Mouse (Mus musculus): ENCODE results near the gene Ubald2.
"Not testable (repeated sequence)": the region's sequence is repeated elsewhere in the genome, so short reads cannot be mapped to it uniquely, and the experiment has no call there.

Ubald2 gene

GRCm38 (mm10) chr11:116416196-116416943 lies 17.5 kb upstream of the Ubald2 start:
- DNase-seq (ENCODE audit: low read depth, low spot score): no peak

GRCm38 (mm10) chr11:116417054-116417453 lies 16.8 kb upstream of the Ubald2 start:
- no peak for DNase-seq (ENCODE audit: low read depth, low spot score)

DNA sequence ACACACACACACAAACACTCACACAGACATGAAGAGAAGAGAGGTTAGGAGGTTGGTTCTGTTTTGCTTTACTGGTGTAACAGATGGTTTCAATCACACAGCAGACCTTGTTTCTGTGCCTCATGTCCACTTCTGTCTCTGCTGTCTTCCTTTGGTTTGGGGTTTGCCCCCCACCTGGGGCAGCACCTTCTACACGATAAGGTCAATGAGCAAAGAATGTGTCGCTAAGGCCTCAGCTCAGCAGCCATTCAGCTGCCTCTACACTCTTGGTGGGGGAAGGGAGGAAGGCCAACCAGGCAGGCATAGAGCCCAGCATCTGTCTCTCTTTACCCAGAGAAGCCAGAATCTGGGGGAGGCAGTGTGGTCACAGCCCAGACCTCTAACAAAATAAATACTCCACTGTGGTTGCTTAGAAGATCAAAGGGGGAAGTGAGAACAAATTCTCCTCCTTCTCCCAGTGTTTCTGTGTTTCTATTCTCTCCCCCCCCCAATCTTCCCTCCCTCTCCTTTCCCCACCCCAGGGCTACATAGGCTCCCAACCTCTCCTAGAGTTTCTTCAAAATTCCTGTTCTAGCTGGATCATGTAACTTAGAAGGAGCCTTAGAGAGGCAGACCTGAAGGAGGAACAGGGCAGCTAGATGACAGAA lies 15.6 kb upstream of the Ubald2 start:
- DNase-seq (ENCODE audit: low read depth, low spot score): no peak

DNA sequence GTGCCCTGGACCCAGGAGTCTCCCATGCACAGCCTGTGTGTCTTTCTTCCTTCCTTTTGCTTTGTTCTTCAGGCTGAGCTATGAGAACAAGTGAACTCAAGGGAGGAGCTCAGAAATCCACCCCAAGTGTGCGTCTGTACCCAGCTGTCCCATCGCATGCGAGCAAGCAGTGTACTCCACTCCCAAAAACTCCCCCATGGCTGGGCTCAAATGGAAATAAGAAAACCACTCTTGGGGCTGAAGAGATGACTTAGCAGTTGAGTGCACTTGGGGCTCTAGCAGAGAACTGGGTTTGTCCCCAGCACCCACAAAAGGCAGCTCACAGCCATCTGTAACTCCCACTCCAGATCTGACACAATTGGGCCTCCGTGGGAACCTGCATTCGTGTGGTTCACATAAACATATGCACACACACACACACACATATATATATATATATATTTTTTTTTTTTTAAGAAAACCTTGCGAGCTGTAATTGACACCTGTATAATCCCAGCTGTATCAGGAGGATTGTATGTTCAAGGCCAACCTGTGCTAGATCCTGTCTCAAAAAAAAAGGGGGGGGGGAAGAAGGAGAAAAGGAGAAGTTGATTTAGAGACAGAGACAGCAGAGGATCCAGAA lies 14.9 kb upstream of the Ubald2 start:
- DNase-seq (ENCODE audit: low read depth, low spot score): no peak

GRCm38 (mm10) chr11:116421102-116421501 lies 12.8 kb upstream of the Ubald2 start:
- no peak for DNase-seq (ENCODE audit: low read depth, low spot score)

DNA sequence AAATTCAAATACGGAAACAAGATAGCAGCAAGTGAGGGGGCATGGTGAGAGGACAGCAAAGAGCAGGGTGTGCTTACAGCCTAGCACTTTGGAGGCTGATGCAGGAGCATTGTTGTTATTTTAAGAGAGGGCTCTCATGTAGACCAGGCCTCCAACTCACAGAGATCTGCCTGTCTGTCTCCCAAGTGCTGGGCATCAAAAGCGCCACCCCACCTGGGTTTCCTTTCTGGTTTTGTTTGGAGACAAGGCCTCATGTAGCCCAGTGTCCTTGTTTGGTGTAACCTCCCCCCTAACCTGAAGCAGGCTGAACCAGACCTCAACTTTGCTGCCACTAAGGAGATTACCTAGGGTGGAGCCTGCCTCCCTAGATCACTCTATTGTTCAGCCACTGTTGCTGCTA lies 11.3 kb upstream of the Ubald2 start:
- no peak for DNase-seq (ENCODE audit: low read depth, low spot score)

DNA sequence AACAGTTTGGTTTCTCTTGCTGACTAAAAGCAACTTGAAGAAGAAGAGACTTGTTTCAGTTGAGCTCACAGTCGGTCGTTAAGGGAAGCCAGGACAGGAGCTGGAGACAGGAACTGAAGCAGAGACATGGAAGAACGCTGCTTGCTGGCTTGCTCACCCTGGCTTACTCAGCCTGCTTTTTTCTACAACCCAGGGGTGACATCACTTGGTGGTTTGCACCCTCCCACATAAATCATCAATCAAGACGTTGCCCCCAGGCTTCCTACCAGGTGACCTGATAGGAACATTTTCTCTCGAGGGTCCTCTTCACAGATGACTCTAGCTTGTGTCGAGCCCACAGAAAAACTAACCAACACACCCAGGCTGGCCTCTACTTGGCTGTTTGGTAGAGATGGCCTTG lies 10.7 kb upstream of the Ubald2 start:
- DNase-seq (ENCODE audit: low read depth, low spot score): no peak

DNA sequence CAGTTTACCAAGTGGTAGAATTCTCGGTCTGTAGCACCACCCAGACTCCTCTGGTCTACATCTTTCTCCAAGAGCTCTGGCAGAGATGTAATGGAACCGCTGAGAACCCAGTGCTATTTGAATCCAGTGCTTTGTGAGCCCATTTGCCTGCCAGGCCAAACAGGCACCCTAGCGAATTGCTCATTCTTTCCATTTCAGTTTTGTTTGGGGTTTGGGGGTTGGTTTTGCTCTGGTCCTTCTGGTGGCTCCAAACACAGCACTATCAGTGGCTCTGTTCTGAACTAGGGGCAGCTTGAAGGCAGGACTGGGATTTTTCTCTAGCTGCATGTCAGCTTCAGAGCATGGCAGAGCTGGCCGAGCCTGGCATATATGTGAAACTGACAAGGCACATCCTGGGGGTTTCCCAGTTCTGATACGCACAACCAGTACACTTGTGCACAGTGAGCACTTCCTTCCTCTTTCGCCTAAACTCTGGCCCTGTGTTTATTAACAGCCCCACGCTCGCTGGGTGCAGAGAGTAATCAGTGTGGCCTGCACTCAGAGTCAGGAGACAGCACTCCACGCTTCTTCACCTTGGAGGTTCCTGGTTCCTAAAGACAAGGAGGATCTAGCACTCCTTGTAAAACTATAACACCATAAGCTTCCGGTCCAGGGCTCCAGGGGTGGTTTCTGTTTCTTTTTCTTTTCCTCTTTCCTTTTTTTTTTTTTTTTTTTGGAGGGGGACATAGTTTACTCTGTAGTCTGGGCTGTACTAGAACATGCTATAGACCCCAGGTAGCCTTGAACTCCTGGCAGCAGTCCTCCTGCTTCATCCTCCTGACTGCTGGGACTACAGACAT lies 9.9 kb upstream of the Ubald2 start:
- no peak for DNase-seq (ENCODE audit: low read depth, low spot score)

DNA sequence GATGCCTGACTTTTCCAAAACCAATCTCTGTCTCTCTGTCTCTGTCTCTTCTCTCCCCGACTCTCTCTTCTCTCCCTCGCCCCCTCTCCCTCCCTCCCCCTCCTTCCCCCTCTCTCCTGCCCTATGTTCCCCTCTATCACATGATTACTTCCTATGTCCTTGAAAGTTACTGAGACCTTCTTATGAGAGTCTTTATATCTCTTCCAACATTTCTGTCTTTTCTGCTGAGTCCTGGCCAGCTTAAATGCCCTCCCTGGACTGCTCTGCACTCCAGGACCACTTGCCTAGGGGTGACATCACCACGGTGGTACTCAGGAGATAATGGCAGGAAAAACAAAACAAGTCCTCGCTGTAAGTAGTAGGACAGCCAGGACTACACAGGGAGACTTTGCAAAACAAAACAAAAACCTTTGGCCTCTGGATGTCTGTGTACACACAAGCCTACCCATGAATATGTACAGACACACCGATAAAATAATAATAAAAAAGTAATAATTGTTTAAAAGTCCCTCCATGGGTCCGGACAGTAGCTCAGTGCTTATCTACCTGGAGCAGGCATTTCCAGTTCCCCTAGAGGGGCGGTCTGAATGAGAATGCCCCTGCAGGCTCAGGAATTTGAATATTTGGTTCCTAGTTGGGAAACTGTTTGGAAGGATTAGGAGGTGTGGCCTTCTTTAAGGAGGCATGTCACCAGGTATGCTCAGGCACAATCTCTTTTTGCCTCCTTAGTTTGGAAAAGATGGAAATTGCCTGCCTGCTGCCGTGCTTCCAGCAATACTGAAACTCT lies 9.1 kb upstream of the Ubald2 start:
- DNase-seq (ENCODE audit: low read depth, low spot score): no peak

GRCm38 (mm10) chr11:116426328-116426727 lies 7.6 kb upstream of the Ubald2 start:
- not testable (repeated sequence) for DNase-seq (ENCODE audit: low read depth, low spot score)

DNA sequence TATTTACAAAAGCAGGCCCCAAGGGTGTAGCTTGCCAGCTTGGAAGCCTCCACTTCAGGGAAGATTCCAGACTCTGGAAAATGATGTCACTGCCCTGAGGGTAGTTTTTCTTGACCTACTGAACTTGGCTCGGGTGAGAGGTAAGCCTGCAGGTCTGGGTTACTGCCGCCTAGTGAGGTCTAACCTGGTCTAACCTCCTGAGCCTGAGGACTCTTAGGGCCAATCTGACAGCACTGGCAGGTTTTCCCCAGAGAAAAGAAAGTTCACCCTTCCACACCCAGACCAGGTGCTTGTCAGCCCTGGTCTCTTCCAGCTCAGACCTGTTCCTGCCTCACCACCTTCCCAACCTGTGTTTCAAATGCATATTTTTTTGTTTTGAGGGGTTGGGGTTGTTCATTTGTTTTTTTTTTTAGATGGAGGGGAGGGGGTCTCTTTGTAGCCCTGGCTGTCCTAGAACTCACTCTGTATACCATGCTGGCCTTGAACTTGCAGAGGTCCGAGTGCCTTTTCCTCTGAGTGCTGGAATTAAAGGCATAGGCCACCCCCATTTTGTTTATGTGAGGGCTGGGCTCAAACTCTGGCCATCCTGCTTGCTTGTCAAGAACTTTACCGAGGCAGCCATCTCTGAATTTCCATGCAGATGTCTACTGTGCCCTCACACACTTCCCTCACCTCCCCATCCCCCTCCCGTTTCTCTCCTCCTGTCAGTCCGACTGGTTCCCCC lies 6.9 kb upstream of the Ubald2 start:
- no peak for DNase-seq (ENCODE audit: low read depth, low spot score)

DNA sequence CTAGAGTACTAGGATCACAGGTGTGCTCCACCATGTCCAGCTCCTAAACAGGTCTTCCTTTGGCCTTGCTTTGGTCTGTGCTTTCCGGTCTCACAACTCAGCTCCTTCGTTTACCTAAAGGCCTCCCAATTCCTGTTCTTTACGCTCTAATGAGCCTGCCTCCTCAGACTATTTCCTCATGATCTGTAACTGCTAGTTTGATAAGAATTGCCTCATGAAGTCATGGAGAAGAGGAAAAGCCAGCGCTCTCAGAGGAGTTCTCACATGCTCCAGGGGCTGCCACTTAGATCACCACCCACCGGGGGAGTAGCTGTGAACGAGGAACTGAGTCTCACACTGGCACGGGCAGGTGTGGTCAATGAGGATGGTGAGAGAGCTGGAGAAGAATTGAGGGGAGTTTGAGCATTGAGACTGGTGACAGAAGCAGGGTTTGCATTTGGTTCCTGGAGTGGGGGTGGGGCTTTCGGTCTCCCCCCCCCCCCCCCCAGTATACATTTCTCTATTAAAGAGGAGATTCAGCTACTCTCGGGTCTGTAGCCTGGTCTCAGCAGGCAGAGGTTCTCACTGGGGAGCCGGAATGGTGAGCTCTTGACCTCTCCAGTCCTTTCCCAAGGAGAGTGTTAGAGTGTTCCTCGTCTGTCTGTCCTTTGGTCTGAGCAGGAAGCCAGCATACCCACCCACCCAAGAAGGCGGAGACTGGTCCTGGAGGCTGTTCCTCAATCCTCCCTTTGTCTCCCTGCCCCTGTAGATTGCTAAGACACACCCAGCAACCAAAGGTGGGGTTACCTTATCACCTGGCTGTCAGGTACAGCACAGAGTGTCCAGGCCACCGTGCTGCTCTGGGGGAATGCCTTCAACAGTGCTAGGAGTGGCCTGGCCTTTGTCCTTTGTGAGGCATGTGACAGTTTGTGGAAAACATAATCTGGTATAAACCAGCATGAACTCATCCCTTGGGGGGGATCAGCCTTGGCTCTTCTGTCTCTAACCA lies 4.7 kb upstream of the Ubald2 start:
- DNase-seq (ENCODE audit: low read depth, low spot score): no peak

GRCm38 (mm10) chr11:116429862-116430613 lies 3.9 kb upstream of the Ubald2 start:
- DNase-seq (ENCODE audit: low read depth, low spot score): no peak

DNA sequence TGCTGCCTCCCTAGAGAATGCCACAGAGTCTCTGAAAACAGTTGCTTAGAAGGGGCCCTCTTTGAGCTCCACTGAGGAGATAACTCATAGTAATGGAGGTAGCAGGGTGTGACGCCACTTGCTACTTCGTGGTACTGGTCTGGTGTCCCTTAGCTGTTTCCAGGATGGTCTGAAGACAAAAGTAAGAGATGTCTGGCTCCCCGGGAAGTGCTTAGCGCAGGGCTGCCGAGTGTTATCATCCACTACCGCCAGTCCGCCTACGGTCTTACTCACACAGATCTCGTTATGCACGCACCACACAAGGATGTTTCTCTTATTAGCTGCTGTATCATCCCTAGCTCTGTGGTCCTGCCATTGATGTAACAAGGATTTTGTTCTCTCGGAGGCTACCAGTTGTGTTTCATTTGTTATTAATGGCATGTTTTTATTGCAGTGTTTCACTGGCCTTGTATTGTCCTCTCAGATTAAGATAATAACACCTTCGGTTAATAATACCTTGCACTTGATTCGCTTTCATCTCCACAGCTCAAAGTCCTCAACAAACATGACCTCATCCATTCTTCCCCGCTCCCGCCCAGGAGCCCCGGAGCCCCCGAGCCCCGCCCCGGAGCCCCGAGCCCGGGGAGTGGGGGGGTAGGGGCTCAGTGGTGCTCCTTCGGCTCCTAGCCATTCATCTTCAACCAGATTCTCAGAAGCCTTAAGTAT lies 3.0 kb upstream of the Ubald2 start:
- no peak for DNase-seq (ENCODE audit: low read depth, low spot score)

DNA sequence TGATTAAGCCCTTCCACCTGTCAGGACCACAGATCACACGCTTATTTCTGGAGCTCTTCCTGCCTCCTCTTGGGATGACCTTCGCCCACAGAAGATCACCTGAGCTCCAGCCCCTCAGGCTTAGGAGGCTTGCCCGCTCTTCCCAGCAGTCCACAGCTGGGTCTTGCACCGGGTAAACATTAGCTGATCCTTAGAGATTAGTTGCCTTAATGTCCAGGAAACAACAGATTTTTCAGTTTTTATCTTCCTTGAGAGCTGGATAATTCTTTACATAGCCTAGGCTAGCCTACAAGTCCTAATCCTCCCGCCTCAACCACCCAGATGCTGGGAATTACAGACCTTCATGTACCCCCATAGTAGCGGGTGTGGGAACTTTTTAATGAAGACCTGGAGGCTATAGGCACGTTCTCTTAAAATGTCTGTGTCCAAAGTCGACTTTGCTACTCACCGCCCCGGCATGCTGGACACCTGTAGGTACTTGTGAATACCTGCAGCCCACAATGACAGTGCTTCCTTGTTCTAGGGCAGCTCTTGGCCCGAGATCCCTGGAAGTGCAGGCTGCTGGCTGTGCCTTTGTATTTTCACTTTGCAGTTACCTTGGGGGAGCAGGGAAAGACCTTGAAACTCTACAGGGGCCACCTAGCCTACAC lies 2.3 kb upstream of the Ubald2 start:
- DNase-seq (ENCODE audit: low read depth, low spot score): no peak

DNA sequence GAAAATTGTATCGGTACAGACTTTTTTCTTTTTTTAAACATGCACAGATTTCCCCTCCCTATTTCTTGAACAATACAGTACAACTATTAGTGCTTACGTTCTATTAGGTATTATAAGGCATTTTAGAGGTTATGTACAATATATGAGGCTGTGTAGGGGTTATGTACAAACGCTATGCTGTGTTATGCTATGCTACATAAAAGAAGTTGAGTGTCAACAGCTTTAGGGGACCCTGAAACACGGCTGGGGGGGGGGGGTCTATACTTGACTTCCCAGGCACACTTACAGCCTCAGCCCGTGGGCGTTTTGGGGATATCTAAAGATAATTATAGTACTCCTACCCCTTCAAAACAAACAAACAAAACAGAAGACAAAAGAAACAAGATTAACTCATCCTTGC lies 1.8 kb upstream of the Ubald2 start:
- no peak for DNase-seq (ENCODE audit: low read depth, low spot score)

DNA sequence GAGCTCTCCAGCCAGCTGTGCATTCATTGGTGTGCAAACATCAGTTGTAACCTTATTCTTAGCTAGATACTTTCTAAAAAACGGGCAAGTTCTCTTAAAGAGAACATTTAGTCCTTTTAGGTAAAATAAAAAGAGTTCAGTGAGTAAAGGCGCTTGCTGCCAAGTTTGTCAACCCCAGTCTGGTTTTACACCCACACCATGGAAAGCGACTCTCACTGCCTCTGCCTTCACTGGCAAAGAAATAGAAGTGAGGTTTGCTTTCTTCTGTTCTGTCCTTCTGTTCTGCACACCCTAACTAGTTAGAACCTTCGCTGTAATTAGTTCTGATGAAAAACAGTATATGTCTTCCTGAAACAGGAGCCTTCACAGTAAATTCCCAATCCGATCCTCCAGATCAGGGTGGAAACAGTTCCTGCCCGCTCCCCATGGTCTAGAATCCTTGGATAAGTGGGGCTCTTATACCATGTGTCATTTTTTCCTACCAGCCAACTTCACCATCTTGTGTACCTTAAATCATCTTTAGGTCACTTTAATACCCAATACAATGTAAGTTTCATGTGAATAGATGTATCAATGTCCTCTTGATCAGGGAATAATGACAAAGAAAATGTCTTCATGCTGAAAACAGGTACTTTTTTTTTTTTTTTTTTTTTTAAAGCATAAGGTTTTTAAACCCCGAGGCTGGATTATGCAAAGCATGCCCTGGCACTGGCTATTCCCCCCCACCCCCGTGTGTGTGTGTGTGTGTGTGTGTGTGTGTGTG lies 1.1 kb upstream of the Ubald2 start:
- DNase-seq (ENCODE audit: low read depth, low spot score): no peak
